Comparison of ENCODE assay signal across 9 mouse cellular contexts in genomic region chr11:120579316-120580107, GRCm38 (mm10). TPM values are rescaled to one million over a fixed set of nuclear protein-coding genes. Genes with fewer than 3 reads are reported as not detected.
DNase-seq lines count a peak whose midpoint lies in the region; ATAC-seq and TF ChIP-seq lines count a peak whose summit lies in the region.
"Had no signal": no experiment of that assay in that cellular context is flagged by ENCODE, and none has a peak within 500 bp of the region (broad histone marks: within the 10 kb centered on the region; RNA-seq: fewer than 3 reads in every experiment).

No protein-coding gene starts in this region.

- DNase-seq in kidney, postnatal 14 days: peak; percentile 72
- DNase-seq in thymus, postnatal 25 days: peak; percentile 87

- TF ChIP-seq POLR2A in ES-Bruce4 (IDR thresholded peaks at IDR 0.05; ENCODE audit: insufficient read depth, low read length): no peak
- no peak for TF ChIP-seq POLR2A in bone marrow macrophage, adult 2 months (IDR thresholded peaks at IDR 0.05; ENCODE audit: borderline replicate concordance, low read depth, low read length)
- TF ChIP-seq POLR2A in olfactory bulb, adult 2 months (IDR thresholded peaks at IDR 0.05; ENCODE audit: insufficient read depth, low read depth, low read length): no peak

- no peak overlapping the region for H3K4me3 ChIP-seq in ES-Bruce4 (ENCODE audit: low read depth, low read length)
- peak overlapping the region; percentile 87 for H3K4me3 ChIP-seq in bone marrow macrophage, adult 2 months (ENCODE audit: insufficient read depth, low read length)
- H3K4me3 ChIP-seq in heart, embryonic 15.5 days: peak overlapping the region; percentile 71
- H3K4me3 ChIP-seq in lung, embryonic 15.5 days: peak overlapping the region; percentile 83
- H3K4me3 ChIP-seq in olfactory bulb, adult 2 months (ENCODE audit: insufficient read depth, low read depth, low read length): peak overlapping the region; percentile 71

- no peak overlapping the region for H3K9ac ChIP-seq in ES-Bruce4 (ENCODE audit: low read depth, poor library complexity, severe bottlenecking)
- peak overlapping the region; percentile 89; the same call in 1 of the 2 replicates for H3K9ac ChIP-seq in heart, embryonic 15.5 days
- peak overlapping the region; percentile 86 for H3K9ac ChIP-seq in lung, embryonic 15.5 days

- H3K4me2 ChIP-seq in heart, embryonic 15.5 days: peak overlapping the region; percentile 93
- peak overlapping the region; percentile 89 for H3K4me2 ChIP-seq in lung, embryonic 15.5 days

- peak; percentile 53 for ATAC-seq in erythroblast, adult 5-6 weeks (replicated peaks; ENCODE audit: low FRiP score, poor library complexity, severe bottlenecking)
- no peak for ATAC-seq in heart, embryonic 15.5 days (replicated peaks; ENCODE audit: insufficient number of reproducible peaks, insufficient read depth, low FRiP score, low read depth)
- no peak for ATAC-seq in lung, embryonic 15.5 days (ENCODE audit: borderline replicate concordance, extremely low read depth, low FRiP score, low TSS enrichment)

- no peak for TF ChIP-seq EP300 in ES-Bruce4 (IDR thresholded peaks at IDR 0.05; ENCODE audit: insufficient read depth, low read depth, low read length)

- no peaks in the 10 kb centered on the region for H3K27me3 ChIP-seq in ES-Bruce4 (ENCODE audit: control insufficient read depth, insufficient read depth, low read length, poor library complexity, severe bottlenecking)
- no peaks in the 10 kb centered on the region for H3K27me3 ChIP-seq in heart, embryonic 15.5 days
- no peaks in the 10 kb centered on the region for H3K27me3 ChIP-seq in lung, embryonic 15.5 days

- no peaks in the 10 kb centered on the region for H3K9me3 ChIP-seq in ES-Bruce4 (replicated peaks; ENCODE audit: control insufficient read depth, insufficient read depth, low read length, poor library complexity, severe bottlenecking)
- no peaks in the 10 kb centered on the region for H3K9me3 ChIP-seq in heart, embryonic 15.5 days (replicated peaks)
- no peaks in the 10 kb centered on the region for H3K9me3 ChIP-seq in lung, embryonic 15.5 days

- peaks cover 4% of the 10 kb centered on the region for H3K4me1 ChIP-seq in ES-Bruce4 (ENCODE audit: control insufficient read depth, insufficient read depth, low read length)
- peaks cover 22% of the 10 kb centered on the region for H3K4me1 ChIP-seq in bone marrow macrophage, adult 2 months (ENCODE audit: control insufficient read depth, insufficient read depth, low read length)
- peaks cover 29% of the 10 kb centered on the region for H3K4me1 ChIP-seq in heart, embryonic 15.5 days (replicated peaks)
- peaks cover 33% of the 10 kb centered on the region for H3K4me1 ChIP-seq in lung, embryonic 15.5 days
- peaks cover 20% of the 10 kb centered on the region for H3K4me1 ChIP-seq in olfactory bulb, adult 2 months (ENCODE audit: control insufficient read depth, insufficient read depth, low read length)

- no peak overlapping the region for H3K27ac ChIP-seq in ES-Bruce4 (ENCODE audit: insufficient read depth, low read length)
- H3K27ac ChIP-seq in bone marrow macrophage, adult 2 months (ENCODE audit: insufficient read depth, low read depth, low read length): no peak overlapping the region
- H3K27ac ChIP-seq in heart, embryonic 15.5 days: peak overlapping the region; percentile 91; the same call in 1 of the 2 replicates
- H3K27ac ChIP-seq in lung, embryonic 15.5 days: peak overlapping the region; percentile 94
- no peak overlapping the region for H3K27ac ChIP-seq in olfactory bulb, adult 2 months (ENCODE audit: insufficient read depth, low read depth, low read length)

- TF ChIP-seq CTCF in ES-Bruce4 (IDR thresholded peaks at IDR 0.05; ENCODE audit: low read depth, low read length): peak; percentile 67
- TF ChIP-seq CTCF in bone marrow macrophage, adult 2 months (IDR thresholded peaks at IDR 0.05; ENCODE audit: low read depth, low read length): peak; percentile 66
- peak; percentile 86; the same call in 1 of the 2 replicates for TF ChIP-seq CTCF in olfactory bulb, adult 2 months (IDR thresholded peaks at IDR 0.05; ENCODE audit: insufficient read depth, low read depth, low read length)

- H3K36me3 ChIP-seq in ES-Bruce4 (ENCODE audit: control insufficient read depth, insufficient read depth, low read length, poor library complexity, severe bottlenecking): peaks cover 22% of the 10 kb centered on the region
- H3K36me3 ChIP-seq in heart, embryonic 15.5 days: peaks cover 30% of the 10 kb centered on the region
- H3K36me3 ChIP-seq in lung, embryonic 15.5 days: peaks cover 37% of the 10 kb centered on the region

- WGBS in heart, embryonic 15.5 days: 42% methylated on average over 15 of the region's 15 CpGs
- 52% methylated on average over 15 of the region's 15 CpGs for WGBS in lung, embryonic 15.5 days
- 63% methylated on average over 15 of the region's 15 CpGs for WGBS in olfactory bulb, adult 2 months

RNA-seq across cellular contexts. Expression of gene Arhgdia, which starts 1.9 kb away (rescaled TPM):
- 269 and 298 TPM in 2 replicates for polyA plus RNA-seq in ES-Bruce4 (2011; ENCODE audit: insufficient read depth, insufficient read length, low read depth, missing spikeins)
- polyA plus RNA-seq in bone marrow macrophage, adult 2 months (2012; ENCODE audit: insufficient read depth, insufficient read length, missing spikeins): 628 and 760 TPM in 2 replicates
- 101 and 127 TPM in 2 replicates for total RNA-seq in erythroblast, adult 5-6 weeks (2015; ENCODE audit: low replicate concordance)
- 35.7 and 38.1 TPM in 2 replicates for total RNA-seq in erythroblast, adult 5-6 weeks (2017; ENCODE audit: low replicate concordance)
- 345 and 458 TPM in 2 replicates for polyA plus RNA-seq in heart, embryonic 15.5 days (2015; fragmentation: Nextera tagmentation; extraction: Ambion mirVana)
- 697 and 699 TPM in 2 replicates for polyA plus RNA-seq in lung, embryonic 15.5 days (2015; fragmentation: Nextera tagmentation; extraction: Ambion mirVana)
- 143 TPM in 1 of 2 replicates, not detected in the other for polyA plus RNA-seq in olfactory bulb, adult 2 months (2012; ENCODE audit: insufficient read depth, insufficient read length, low replicate concordance, missing spikeins)

RNA-seq across cellular contexts. Expression of gene P4hb, which starts 6.5 kb away (rescaled TPM):
- 326 and 338 TPM in 2 replicates for polyA plus RNA-seq in ES-Bruce4 (2011; ENCODE audit: insufficient read depth, insufficient read length, low read depth, missing spikeins)
- polyA plus RNA-seq in bone marrow macrophage, adult 2 months (2012; ENCODE audit: insufficient read depth, insufficient read length, missing spikeins): 292 and 334 TPM in 2 replicates
- 108 and 148 TPM in 2 replicates for total RNA-seq in erythroblast, adult 5-6 weeks (2015; ENCODE audit: low replicate concordance)
- 136 and 145 TPM in 2 replicates for total RNA-seq in erythroblast, adult 5-6 weeks (2017; ENCODE audit: low replicate concordance)
- 357 and 484 TPM in 2 replicates for polyA plus RNA-seq in heart, embryonic 15.5 days (2015; fragmentation: Nextera tagmentation; extraction: Ambion mirVana)
- 847 and 883 TPM in 2 replicates for polyA plus RNA-seq in lung, embryonic 15.5 days (2015; fragmentation: Nextera tagmentation; extraction: Ambion mirVana)
- 309 TPM in 1 of 2 replicates, not detected in the other for polyA plus RNA-seq in olfactory bulb, adult 2 months (2012; ENCODE audit: insufficient read depth, insufficient read length, low replicate concordance, missing spikeins)

RNA-seq across cellular contexts. Expression of gene Alyref, which starts 18.7 kb away (rescaled TPM):
- polyA plus RNA-seq in ES-Bruce4 (2011; ENCODE audit: insufficient read depth, insufficient read length, low read depth, missing spikeins): 229 and 242 TPM in 2 replicates
- polyA plus RNA-seq in bone marrow macrophage, adult 2 months (2012; ENCODE audit: insufficient read depth, insufficient read length, missing spikeins): 97.5 and 121 TPM in 2 replicates
- 60.6 and 67.8 TPM in 2 replicates for total RNA-seq in erythroblast, adult 5-6 weeks (2015; ENCODE audit: low replicate concordance)
- total RNA-seq in erythroblast, adult 5-6 weeks (2017; ENCODE audit: low replicate concordance): 86.1 and 86.4 TPM in 2 replicates
- polyA plus RNA-seq in heart, embryonic 15.5 days (2015; fragmentation: Nextera tagmentation; extraction: Ambion mirVana): 238 and 262 TPM in 2 replicates
- 511 and 543 TPM in 2 replicates for polyA plus RNA-seq in lung, embryonic 15.5 days (2015; fragmentation: Nextera tagmentation; extraction: Ambion mirVana)
- not detected in 2 replicates for polyA plus RNA-seq in olfactory bulb, adult 2 months (2012; ENCODE audit: insufficient read depth, insufficient read length, low replicate concordance, missing spikeins)

RNA-seq across cellular contexts. Expression of gene Anapc11, which starts 18.7 kb away (rescaled TPM):
- 84.0 and 100 TPM in 2 replicates for polyA plus RNA-seq in ES-Bruce4 (2011; ENCODE audit: insufficient read depth, insufficient read length, low read depth, missing spikeins)
- polyA plus RNA-seq in bone marrow macrophage, adult 2 months (2012; ENCODE audit: insufficient read depth, insufficient read length, missing spikeins): 127 and 128 TPM in 2 replicates
- total RNA-seq in erythroblast, adult 5-6 weeks (2015; ENCODE audit: low replicate concordance): 15.0 and 16.9 TPM in 2 replicates
- 0.56 and 6.5 TPM in 2 replicates for total RNA-seq in erythroblast, adult 5-6 weeks (2017; ENCODE audit: low replicate concordance)
- polyA plus RNA-seq in heart, embryonic 15.5 days (2015; fragmentation: Nextera tagmentation; extraction: Ambion mirVana): 175 and 182 TPM in 2 replicates
- 215 and 222 TPM in 2 replicates for polyA plus RNA-seq in lung, embryonic 15.5 days (2015; fragmentation: Nextera tagmentation; extraction: Ambion mirVana)
- polyA plus RNA-seq in olfactory bulb, adult 2 months (2012; ENCODE audit: insufficient read depth, insufficient read length, low replicate concordance, missing spikeins): not detected in 2 replicates

RNA-seq across cellular contexts. Expression of gene Ppp1r27, which starts 28.6 kb away (rescaled TPM):
- not detected in 2 replicates for polyA plus RNA-seq in ES-Bruce4 (2011; ENCODE audit: insufficient read depth, insufficient read length, low read depth, missing spikeins)
- not detected in 2 replicates for polyA plus RNA-seq in bone marrow macrophage, adult 2 months (2012; ENCODE audit: insufficient read depth, insufficient read length, missing spikeins)
- not detected in 2 replicates for total RNA-seq in erythroblast, adult 5-6 weeks (2015; ENCODE audit: low replicate concordance)
- total RNA-seq in erythroblast, adult 5-6 weeks (2017; ENCODE audit: low replicate concordance): not detected in 2 replicates
- 0.50 and 7.6 TPM in 2 replicates for polyA plus RNA-seq in heart, embryonic 15.5 days (2015; fragmentation: Nextera tagmentation; extraction: Ambion mirVana)
- 0.65 and 1.7 TPM in 2 replicates for polyA plus RNA-seq in lung, embryonic 15.5 days (2015; fragmentation: Nextera tagmentation; extraction: Ambion mirVana)
- not detected in 2 replicates for polyA plus RNA-seq in olfactory bulb, adult 2 months (2012; ENCODE audit: insufficient read depth, insufficient read length, low replicate concordance, missing spikeins)
- total RNA-seq: layer of hippocampus, adult 18-20 months had no signal

Comparison
In these comparisons a context has a peak if more than half of its experiments do, and no peak if none do; other contexts are left out.
1. H3K27ac ChIP-seq: peak in heart, embryonic 15.5 days (single experiment) and lung, embryonic 15.5 days (single experiment); none in ES-Bruce4 (single experiment), bone marrow macrophage, adult 2 months (single experiment) and olfactory bulb, adult 2 months (single experiment).
2. RNA of gene Alyref, which starts 18.7 kb away (polyA plus RNA-seq): 511 to 543 TPM in lung, embryonic 15.5 days, 229 to 242 TPM in ES-Bruce4, 238 to 262 TPM in heart, embryonic 15.5 days and 97.5 to 121 TPM in bone marrow macrophage, adult 2 months; not detected in olfactory bulb, adult 2 months; every median in the first group is over 10 times any median in the second.
3. Peak in every context shown above with its lines, with median percentiles within 50 percentile points of each other: CTCF ChIP-seq.